Mouse (Mus musculus): ENCODE results near the gene Map4.
A peak's percentile ranks its signal among the peaks of the same experiment; 100 is the strongest.
"Not testable (repeated sequence)": the region's sequence is repeated elsewhere in the genome, so short reads cannot be mapped to it uniquely, and the experiment has no call there.

Gene Map4

GRCm38 (mm10) chr9:110071011-110071410 is 139.8 kb downstream of the Map4 start:
- no peak for DNase-seq

DNA sequence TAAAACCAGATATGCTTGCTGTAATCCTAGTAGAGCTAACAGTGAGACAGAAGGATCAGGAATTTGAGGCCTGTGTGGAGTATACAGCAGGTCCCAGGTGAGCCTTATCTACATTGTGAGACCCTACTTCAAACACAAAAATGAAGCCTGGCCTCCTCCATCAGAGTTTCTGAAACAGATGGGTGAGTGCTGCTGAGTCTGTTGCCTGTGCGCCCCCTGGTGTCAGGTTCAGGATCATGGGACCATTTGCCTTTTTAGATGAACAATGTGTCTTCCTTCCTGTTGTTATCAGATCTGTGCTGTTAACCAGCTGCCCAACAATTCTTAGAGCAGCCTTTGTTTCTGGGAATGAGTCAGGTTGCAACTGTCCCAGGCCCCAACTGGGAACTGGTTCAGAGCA is 140.6 kb downstream of the Map4 start:
- DNase-seq: peak; percentile 78 to 80

DNA sequence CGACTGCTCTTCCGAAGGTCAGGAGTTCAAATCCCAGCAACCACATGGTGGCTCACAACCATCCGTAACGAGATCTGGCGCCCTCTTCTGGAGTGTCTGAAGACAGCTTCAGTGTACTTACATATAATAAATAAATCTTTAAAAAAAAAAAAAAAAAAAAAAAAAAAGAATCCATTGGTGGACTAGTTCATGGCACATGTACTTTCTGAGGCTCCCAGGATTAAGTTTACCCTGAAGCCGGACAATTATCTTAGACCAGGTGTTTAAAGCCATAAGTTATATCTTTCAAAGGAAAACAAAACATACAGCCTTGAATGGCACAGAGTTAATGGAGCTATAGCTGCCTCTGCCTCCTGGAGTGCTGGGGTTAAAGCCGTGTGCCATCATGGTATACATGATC is 145.2 kb downstream of the Map4 start:
- DNase-seq: not testable (repeated sequence)

DNA sequence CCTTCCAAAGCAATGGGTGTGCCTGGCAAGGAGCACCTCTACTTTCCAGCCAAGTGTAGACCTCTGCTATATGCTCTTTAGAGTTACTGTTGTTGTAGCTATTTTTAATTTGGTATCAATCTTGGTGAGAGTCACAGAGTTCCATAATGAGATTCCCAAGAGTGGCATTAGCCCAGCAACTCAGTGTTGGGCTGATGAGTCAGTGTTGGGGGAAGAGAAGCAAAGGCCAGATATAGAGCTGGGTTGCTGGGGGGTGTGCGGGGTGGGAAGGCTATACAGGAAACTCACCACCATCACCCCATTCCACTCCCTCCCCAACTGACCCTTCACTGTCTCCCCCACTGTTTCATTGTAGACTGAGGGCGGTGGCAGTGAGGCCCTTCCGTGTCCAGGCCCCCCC is 149.8 kb downstream of the Map4 start:
- DNase-seq: no peak

GRCm38 (mm10) chr9:110084201-110084964 is 153.1 kb downstream of the Map4 start:
- no peak for DNase-seq

DNA sequence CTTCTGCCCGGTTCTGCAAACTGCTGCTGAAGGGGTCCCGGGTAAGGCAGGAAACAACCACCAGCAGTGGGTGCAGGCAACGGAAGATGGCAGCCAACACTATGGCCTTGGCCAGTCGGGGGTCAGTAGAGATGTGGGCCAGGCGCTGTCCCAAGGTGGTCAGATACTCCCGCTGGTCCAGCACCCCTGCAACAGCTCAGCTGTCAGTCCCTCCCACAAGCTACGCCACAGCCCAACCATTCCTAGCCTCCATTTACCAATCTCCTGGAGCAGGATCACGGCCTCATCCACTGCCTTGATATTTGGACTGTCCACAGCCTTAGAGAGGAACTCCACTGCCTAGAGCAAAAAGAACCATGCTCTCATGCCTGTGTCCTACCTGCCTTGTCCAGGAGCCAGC is 154.4 kb downstream of the Map4 start:
- DNase-seq: no peak

DNA sequence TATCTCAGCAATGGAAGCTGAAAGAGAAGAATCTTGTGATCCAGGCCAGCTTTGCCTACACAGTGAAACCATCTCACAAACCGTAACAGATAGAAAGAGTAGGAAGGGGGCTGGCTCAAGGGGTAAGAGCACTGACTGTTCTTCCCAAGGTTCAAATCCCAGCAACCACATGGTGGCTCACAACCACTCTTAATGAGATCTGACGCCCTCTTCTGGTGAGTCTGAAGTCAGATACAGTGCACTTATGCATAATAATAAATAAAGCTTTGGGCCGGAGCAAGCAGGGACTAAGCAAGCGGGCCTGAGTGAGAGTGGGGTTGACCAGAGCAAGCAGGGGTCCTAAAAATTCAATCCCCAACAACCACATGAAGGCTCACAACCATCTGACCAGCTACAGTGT is 162.0 kb downstream of the Map4 start:
- DNase-seq: peak; percentile 37 to 50

DNA sequence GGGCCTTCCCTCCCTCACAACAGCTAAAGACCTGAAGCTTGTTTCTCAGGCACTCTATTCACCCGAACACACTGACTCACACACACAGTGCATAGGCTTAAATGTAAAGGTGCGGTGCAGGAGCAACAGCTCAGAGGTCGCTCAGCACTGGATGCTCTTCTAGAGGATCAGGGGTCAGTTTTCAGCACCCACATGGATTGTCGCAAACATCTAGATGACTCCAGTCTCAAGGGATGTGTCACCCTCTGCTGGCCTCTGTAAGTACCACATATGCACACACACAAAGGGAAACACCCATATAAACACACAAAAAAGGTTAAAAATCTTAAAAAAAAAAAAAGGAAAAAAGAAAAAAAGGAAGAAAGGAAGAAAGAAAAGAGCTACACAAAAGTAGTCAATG is 163.5 kb downstream of the Map4 start:
- DNase-seq: no peak

- no peak for DNase-seq
Measured at GRCm38 (mm10) chr9:110097791-110098190, 166.5 kb downstream of the Map4 start.

- peak; percentile 96 to 97 for DNase-seq
Measured at GRCm38 (mm10) chr9:110100627-110101600, 169.7 kb downstream of the Map4 start.

DNA sequence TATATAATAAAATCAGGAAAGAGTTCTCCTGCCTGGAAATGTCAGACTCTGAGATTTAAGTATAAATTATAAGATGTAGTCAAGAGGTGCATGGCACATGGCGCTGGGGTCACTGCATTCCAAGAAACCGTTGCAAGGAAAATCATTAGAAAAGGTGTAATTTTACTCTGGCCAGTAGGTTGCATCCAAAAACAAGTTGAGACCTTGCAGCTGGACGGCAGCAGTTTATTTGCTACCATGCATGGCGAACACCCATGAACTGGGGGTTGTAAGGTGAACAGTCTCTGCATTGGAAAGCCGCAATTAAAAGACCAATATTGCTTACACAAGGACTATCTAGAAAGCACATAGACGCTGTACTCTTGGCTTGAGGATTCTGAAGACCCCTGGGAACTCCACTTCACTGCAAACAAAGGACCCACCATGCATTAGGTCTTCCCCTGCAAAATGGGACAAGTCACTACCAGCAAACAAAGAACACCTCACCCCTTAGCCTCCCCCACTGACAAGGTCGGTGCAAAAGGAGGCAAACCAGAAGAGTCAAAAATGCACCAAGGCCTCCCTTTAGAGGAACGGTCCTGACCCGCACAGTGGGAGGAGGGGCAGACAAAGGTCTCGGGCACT is 185.2 kb downstream of the Map4 start:
- no peak for DNase-seq

GRCm38 (mm10) chr9:110116977-110117778 is 185.9 kb downstream of the Map4 start, which contains the start of gene Smarcc1:
Smarcc1 (plus strand) TSS chr9:110117708.
- DNase-seq: peak; percentile 91

GRCm38 (mm10) chr9:110117779-110118139 is 186.5 kb downstream of the Map4 start, which contains the start of gene Dhx30:
Dhx30 (minus strand) TSS chr9:110117830.
- DNase-seq: no peak

DNA sequence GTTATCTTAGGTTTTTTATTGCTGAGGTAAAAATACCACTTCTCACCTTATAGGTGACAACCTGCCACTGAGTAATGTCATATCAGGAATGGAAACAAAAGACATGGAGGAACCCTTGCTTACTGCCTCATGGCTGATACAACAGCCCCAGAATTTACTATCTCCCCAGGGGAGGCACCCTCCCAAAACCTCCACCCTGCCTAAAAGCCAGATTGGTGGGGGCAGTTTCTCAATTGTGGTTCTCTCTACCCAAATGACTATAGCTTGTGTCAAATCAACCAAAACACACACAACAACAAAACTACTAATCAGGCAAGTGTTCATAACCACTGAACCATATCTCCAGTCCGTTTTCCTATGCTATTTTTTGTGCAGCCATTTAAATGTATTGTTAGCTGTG is 187.0 kb downstream of the Map4 start:
- DNase-seq: peak; percentile 29 to 31

GRCm38 (mm10) chr9:110121424-110121823 is 190.2 kb downstream of the Map4 start:
- no peak for DNase-seq

GRCm38 (mm10) chr9:110123322-110123721 is 192.1 kb downstream of the Map4 start:
- no peak for DNase-seq

- not testable (repeated sequence) for DNase-seq
Measured at GRCm38 (mm10) chr9:110124008-110124540, 192.8 kb downstream of the Map4 start.

DNA sequence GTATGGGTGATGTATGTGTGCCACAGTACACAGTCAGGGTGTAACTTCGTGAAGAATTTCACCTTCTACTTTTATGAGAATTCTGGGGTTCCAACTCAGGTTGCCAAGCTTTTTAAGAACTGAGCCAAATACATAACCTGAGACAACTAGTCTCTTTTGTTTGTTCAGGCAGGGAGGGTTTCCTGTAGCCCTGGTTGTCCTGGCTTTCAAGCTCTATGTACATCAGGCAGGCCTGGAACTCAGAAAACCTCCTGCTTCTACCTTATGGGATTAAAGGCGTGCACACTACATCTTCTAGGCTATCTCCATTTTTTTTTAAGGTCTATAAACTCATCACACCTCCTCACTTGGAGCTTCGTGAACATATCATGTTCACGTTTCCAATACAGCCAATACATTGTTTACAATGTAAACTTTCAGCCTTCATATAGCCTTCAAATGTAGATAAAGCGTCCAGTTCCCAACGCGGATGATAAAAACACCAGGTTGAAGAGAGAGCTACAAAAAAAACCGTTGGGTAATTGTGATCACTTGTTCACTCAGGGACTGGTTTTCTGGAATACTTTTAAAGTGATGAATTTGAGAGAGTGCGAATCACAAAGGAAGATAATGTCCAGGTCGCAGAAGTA is 199.8 kb downstream of the Map4 start:
- no peak for DNase-seq

- DNase-seq: peak; percentile 99
Measured at GRCm38 (mm10) chr9:110131525-110132197, 200.4 kb downstream of the Map4 start.

DNA sequence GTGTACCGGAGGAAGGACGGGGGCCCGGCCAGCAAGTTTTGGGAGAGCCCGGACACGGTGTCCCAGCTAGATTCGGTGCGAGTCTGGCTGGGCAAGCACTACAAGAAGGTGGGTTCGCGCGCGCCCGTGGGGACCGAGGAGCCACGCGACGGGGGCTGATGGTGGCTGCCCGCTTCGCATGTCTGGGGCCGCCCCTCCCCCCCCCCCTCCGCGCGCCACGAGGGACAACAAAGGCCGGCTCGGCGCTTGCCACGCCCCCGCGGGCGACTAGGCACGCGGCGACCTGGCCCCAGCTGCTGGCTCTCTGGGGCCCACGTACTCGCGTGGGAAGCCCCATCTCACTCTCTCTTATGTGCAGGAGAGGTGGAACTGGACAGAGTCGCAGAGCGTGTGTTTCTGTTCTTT is 200.9 kb downstream of the Map4 start:
- peak in 1 of 2 experiments; percentile 63 for DNase-seq

DNA sequence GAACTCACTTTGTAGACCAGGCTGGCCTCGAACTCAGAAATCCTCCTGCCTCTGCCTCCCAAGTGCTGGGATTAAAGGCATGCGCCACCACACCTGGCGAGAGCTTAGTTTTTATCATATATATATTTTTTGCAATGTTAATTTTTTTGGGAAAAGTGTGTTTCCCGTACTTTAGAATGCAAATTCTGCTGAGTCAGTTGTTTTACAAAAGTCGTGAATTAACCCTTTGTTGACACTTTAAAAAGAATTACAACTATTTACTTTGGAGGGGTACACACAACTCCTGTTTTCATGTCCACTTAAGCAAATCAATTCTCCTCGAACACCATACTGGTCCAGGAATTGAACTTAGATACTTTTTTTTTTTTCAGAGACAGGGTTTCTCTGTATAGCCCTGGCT is 201.7 kb downstream of the Map4 start:
- DNase-seq: no peak

All from B cell, adult 2 months (primary cell).